Mouse (Mus musculus) embryonic facial prominence, embryonic 14.5 days (tissue): ENCODE measurements at regions not wholly inside any gene's neighbourhood (a gene's known extent, or its start where the extent isn't known, plus 50 kb on each side); places are given as distances from the start of the nearest gene placed in this dataset.
A peak's percentile ranks its signal among the peaks of the same experiment; 100 is the strongest.

ENCODE experiments used
- ATAC-seq: fragments of 200-750 bp; cut with Nextera tagmentation; 2 replicates; pipeline ENCODE4 v1.8.0; 2017; ENCODE audit warnings: low read depth, moderate number of reproducible peaks, moderate TSS enrichment
- DNase-seq: peaks from one replicate; pipeline ENCODE4 v3.0.0-alpha.2; 2015; ENCODE audit warnings: low spot score
- H3K27ac ChIP-seq: fragments of 300-500 bp; sonication (generic); replicated peaks from 2 replicates; pipeline ENCODE4 v1.5.1; 2014; ENCODE audit warnings: low read depth, mild to moderate bottlenecking, low read length, moderate library complexity
- H3K27me3 ChIP-seq: fragments of 300-500 bp; sonication (generic); replicated peaks from 2 replicates; pipeline ENCODE4 v1.6.1; 2014; ENCODE audit warnings: low read length; ENCODE audit not compliant: control insufficient read depth, insufficient read depth
- H3K36me3 ChIP-seq: fragments of 300-500 bp; sonication (generic); 2 replicates; pipeline ENCODE4 v1.6.1; 2014; ENCODE audit warnings: low read length, mixed read lengths; ENCODE audit not compliant: control insufficient read depth, insufficient read depth
- H3K4me1 ChIP-seq: fragments of 300-500 bp; sonication (generic); 2 replicates; pipeline ENCODE4 v1.6.1; 2014; ENCODE audit warnings: antibody characterized with exemption, low read length; ENCODE audit not compliant: control insufficient read depth, insufficient read depth
- H3K4me2 ChIP-seq: fragments of 300-500 bp; sonication (generic); 2 replicates; pipeline ENCODE4 v1.6.1; 2014; ENCODE audit warnings: low read depth, mild to moderate bottlenecking, low read length, moderate library complexity, mixed read lengths
- H3K4me3 ChIP-seq: fragments of 300-500 bp; sonication (generic); 2 replicates; pipeline ENCODE4 v1.5.1; 2014; ENCODE audit warnings: low read depth, mild to moderate bottlenecking, low read length
- H3K9ac ChIP-seq: fragments of 300-500 bp; sonication (generic); 2 replicates; pipeline ENCODE4 v1.6.1; 2014; ENCODE audit warnings: low read depth, mild to moderate bottlenecking, low read length, moderate library complexity, mixed read lengths
- H3K9me3 ChIP-seq: fragments of 300-500 bp; sonication (generic); 2 replicates; pipeline ENCODE4 v1.6.1; 2016; ENCODE audit warnings: low read length; ENCODE audit not compliant: control insufficient read depth
- WGBS: fragments of 180-500 bp; shearing (Covaris S2); extraction: QIAGEN DNeasy Blood & Tissue Kit; methylation state at CpG from one replicate; pipeline ENCODE4 v1.1.7; 2014; 5-methylcytosine and 5-hydroxymethylcytosine counted together

DNA sequence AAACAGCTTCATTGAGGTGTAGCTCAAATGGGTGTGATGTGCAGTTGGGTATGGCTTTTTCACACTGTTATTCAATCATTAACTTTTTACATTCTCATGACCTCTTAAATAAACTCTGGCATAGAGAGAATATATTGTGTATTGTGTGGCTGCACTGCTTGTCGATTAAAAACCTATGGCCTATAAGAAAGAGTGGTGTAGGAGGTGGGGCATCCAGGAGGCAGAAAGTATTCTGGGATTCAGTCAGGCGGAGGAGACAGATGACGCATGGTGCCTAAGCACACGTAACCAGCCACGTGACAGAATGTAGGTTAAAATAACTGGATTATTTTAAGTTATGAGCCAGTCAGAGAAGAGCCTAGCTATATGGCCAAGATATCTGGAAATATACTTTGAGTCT lies 78.2 kb upstream of the Slc16a7 start:
- ATAC-seq (no peak), DNase-seq (no peak)
- H3K4me2 ChIP-seq, result no peak overlapping the region
- H3K36me3 ChIP-seq, result no peaks in the 10 kb centered on the region
- H3K27me3 ChIP-seq, result no peaks in the 10 kb centered on the region
- no peak overlapping the region for H3K27ac ChIP-seq
- H3K4me3 ChIP-seq, result no peak overlapping the region
- no peaks in the 10 kb centered on the region for H3K4me1 ChIP-seq
- WGBS, result 81% methylated on average over 5 of the region's 5 CpGs
- no peaks in the 10 kb centered on the region for H3K9me3 ChIP-seq
- H3K9ac ChIP-seq, result no peak overlapping the region

DNA sequence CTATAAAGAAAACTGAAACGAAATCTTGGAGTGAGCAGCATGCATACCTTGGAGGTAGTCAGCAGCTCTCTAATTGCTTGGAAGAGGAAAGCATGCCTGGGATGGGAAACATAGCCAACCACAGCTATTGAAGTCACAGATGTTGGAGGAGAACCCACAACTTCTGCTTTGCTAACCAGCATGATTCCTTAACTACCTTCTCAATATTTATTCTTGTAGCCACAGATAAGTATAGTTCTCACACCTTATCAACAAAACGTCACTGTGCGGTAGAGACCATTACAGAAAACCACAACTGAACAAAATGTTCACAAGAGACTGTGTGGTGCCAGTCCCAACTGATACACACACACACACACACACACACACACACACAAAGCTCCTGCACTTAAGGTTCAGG lies 99.1 kb upstream of the Slc16a7 start:
- H3K36me3 ChIP-seq, result no peaks in the 10 kb centered on the region
- WGBS, result 76% methylated on average over 3 of the region's 3 CpGs
- no peaks in the 10 kb centered on the region for H3K27me3 ChIP-seq
- H3K9ac ChIP-seq, result no peak overlapping the region
- ATAC-seq, result no peak
- H3K27ac ChIP-seq, result no peak overlapping the region
- no peak overlapping the region for H3K4me3 ChIP-seq
- H3K9me3 ChIP-seq, result no peaks in the 10 kb centered on the region
- no peak overlapping the region for H3K4me2 ChIP-seq
- H3K4me1 ChIP-seq, result no peaks in the 10 kb centered on the region
- DNase-seq, result no peak

DNA sequence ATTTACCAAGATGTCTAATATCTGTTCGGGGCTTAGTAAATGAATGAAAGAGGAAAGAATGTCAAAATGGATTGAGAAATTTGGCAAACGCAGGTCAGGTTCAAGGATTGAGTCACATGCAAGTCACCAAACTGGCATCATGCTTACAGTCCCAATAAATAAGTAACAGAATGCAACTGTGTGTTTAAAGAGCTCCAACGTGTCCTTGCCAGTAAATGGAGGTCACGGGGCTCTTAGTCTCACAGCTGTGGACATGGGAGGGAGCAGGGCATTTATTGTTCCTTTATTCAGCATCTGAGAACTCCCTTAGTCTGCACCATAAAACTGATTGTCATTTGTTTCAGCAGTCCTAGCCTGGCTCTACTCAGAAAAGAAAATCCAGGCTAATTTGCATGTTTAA lies 101.1 kb upstream of the Slc16a7 start:
- H3K36me3 ChIP-seq, result no peaks in the 10 kb centered on the region
- no peak overlapping the region for H3K9ac ChIP-seq
- no peaks in the 10 kb centered on the region for H3K4me1 ChIP-seq
- H3K4me2 ChIP-seq, result no peak overlapping the region
- no peak overlapping the region for H3K4me3 ChIP-seq
- 60% methylated on average over 4 of the region's 4 CpGs for WGBS
- ATAC-seq, result no peak
- DNase-seq, result no peak
- no peaks in the 10 kb centered on the region for H3K9me3 ChIP-seq
- H3K27me3 ChIP-seq, result no peaks in the 10 kb centered on the region
- H3K27ac ChIP-seq, result no peak overlapping the region

DNA sequence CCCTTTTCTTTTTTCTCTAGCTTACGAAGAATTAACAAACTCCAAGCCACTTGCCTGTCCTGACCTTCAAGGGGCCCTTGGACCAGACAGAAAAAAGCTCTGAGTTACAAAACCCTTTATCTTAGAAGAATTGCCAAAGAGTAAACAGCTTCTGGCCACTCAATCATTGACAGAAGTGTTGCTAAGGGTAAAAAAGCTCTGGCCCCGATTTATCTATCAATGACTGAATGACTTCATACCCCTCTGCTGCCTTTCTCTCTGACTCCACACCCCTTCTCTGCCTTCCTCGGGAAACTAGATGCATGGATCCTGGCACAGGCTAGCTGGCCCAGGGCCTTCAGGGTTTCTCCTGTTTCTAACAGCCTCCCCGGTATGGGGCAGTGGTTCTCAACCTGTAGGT lies 105.2 kb upstream of the Slc16a7 start:
- H3K27me3 ChIP-seq, result no peaks in the 10 kb centered on the region
- no peaks in the 10 kb centered on the region for H3K4me1 ChIP-seq
- no peaks in the 10 kb centered on the region for H3K9me3 ChIP-seq
- 67% methylated on average over 4 of the region's 4 CpGs for WGBS
- no peak overlapping the region for H3K4me2 ChIP-seq
- no peaks in the 10 kb centered on the region for H3K36me3 ChIP-seq
- ATAC-seq, result no peak
- no peak overlapping the region for H3K9ac ChIP-seq
- H3K4me3 ChIP-seq, result no peak overlapping the region
- no peak for DNase-seq
- H3K27ac ChIP-seq, result no peak overlapping the region

DNA sequence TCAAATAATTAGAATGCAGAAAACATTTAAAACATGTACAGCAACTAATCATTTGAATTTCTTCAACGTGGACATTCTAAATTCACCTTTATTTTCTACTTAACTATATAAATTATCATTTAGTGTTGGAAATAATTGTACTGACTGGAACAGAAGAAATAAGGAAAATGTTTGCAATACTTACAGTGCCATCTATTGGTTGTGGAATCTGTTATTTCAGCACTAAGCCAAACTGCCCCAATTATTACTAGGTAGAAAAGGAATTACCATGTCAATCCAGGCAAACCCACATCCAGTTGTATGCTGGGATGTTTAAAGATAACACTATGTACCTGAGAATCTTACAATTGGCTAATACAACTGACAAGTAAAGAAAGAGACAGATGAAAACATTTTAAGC lies 109.1 kb upstream of the Slc16a7 start:
- Histone ChIP-seq H3K4me3 (no peak overlapping the region), H3K27me3 (no peaks in the 10 kb centered on the region), H3K4me2 (no peak overlapping the region), H3K36me3 (no peaks in the 10 kb centered on the region), H3K9ac (no peak overlapping the region), H3K9me3 (no peaks in the 10 kb centered on the region), H3K4me1 (no peaks in the 10 kb centered on the region), H3K27ac (no peak overlapping the region)
- DNase-seq (peak; percentile 41), ATAC-seq (no peak)
- WGBS, result 29% methylated on average over 1 of the region's 1 CpGs

DNA sequence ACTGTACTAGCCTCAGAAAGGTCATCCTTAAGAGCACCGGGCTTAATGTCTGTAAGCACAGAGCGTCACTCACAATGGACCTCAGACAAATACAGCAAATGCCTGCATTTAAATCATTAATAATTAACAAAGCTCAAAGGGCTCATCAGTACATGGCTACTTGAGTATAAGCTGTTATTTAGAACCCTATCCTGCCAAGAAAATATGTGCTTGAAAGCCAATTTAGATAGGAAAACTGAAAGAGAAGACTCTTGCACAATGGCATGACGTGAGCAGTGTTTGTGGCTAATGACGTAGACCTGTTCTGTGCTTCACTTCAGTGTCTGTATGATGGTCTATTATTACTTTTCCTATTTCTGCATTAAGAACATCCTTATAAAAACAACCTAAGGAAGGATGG lies 111.1 kb upstream of the Slc16a7 start:
- H3K9me3 ChIP-seq, result no peaks in the 10 kb centered on the region
- ATAC-seq (no peak), DNase-seq (no peak)
- H3K9ac ChIP-seq, result no peak overlapping the region
- H3K4me2 ChIP-seq, result no peak overlapping the region
- no peaks in the 10 kb centered on the region for H3K27me3 ChIP-seq
- H3K4me3 ChIP-seq, result no peak overlapping the region
- no peaks in the 10 kb centered on the region for H3K36me3 ChIP-seq
- 83% methylated on average over 4 of the region's 4 CpGs for WGBS
- no peak overlapping the region for H3K27ac ChIP-seq
- H3K4me1 ChIP-seq, result no peaks in the 10 kb centered on the region

DNA sequence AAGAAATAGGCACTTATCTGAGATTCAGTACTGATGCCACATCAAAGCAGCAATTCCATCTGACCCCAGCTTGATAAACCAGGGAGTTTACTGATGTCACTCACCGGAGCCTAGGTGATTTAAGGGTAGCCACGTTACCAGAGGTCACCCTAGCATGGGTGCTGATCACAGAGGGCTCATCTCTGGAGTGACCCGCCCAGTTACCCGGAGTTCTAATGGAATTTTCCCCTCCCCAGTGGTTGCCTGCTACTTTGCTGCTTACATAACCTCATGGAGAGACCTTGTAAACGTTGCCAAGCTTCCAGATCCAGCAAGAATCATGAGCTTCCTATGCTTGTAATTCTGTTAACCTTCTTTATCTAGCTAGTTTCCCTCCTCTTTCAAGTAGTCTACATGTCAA lies 125.8 kb upstream of the Slc16a7 start:
- Histone ChIP-seq H3K4me2 (no peak overlapping the region), H3K27me3 (no peaks in the 10 kb centered on the region), H3K27ac (no peak overlapping the region), H3K9ac (no peak overlapping the region), H3K36me3 (no peaks in the 10 kb centered on the region), H3K4me1 (no peaks in the 10 kb centered on the region), H3K4me3 (no peak overlapping the region), H3K9me3 (no peaks in the 10 kb centered on the region)
- 74% methylated on average over 5 of the region's 5 CpGs for WGBS
- DNase-seq (no peak), ATAC-seq (no peak)

DNA sequence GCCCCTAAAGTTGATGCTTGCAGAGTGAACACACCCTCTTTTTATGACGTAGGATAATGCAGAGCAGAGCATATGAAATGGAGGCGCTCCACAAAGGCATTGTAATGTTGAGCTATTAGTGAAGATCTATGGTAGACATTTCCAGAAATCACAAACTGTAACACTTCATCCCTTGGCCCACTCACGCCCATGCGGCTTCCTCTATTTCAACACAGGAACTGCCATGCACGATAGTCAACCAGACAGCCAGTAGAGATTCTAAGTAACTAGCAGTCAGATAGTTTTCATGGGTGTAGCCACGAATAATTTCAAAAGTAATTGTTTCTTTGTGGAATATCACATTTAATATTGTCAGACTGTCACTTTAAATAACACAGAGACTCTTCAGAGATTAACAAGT lies 141.6 kb upstream of the Slc16a7 start:
- Histone ChIP-seq H3K36me3 (no peaks in the 10 kb centered on the region), H3K4me1 (no peaks in the 10 kb centered on the region), H3K27me3 (no peaks in the 10 kb centered on the region), H3K4me3 (no peak overlapping the region), H3K9me3 (no peaks in the 10 kb centered on the region), H3K4me2 (no peak overlapping the region), H3K27ac (no peak overlapping the region), H3K9ac (no peak overlapping the region)
- no peak for DNase-seq
- WGBS, result 78% methylated on average over 6 of the region's 6 CpGs
- no peak for ATAC-seq

DNA sequence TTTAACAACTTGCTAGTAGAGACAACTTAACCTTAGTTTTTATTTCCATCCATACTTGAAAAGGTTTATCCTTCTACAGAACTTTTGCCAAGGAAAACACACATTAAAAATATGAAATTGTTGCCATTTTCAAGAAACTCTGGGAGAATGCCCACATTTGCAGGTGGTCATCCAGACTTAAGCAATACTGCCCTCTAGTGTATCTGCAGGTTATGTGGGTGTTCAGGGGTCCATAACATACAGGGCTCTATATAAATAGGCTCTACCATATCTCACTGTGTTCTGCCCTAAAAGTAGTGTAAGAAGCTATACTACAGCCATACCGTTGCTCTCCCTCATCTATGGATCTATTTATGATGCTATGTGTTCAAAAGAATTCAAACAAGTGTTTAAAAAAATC lies 149.1 kb upstream of the Slc16a7 start:
- no peaks in the 10 kb centered on the region for H3K27me3 ChIP-seq
- no peak overlapping the region for H3K27ac ChIP-seq
- no peaks in the 10 kb centered on the region for H3K9me3 ChIP-seq
- H3K4me2 ChIP-seq, result no peak overlapping the region
- H3K4me3 ChIP-seq, result no peak overlapping the region
- H3K4me1 ChIP-seq, result no peaks in the 10 kb centered on the region
- H3K9ac ChIP-seq, result no peak overlapping the region
- DNase-seq (peak; percentile 83), ATAC-seq (0 out of 2 replicates have a peak, but pooled peaks have one; percentile 53)
- WGBS, result 55% methylated on average over 1 of the region's 1 CpGs
- no peaks in the 10 kb centered on the region for H3K36me3 ChIP-seq
